Mouse (Mus musculus): ENCODE results near the gene Med20. TPM values are rescaled to one million over a fixed set of nuclear protein-coding genes. Genes with fewer than 3 reads are reported as not detected.

Med20 gene
- polyA plus RNA-seq, 1 experiment from 2014 or later = 41.2 TPM

Other genes with a start within 250 kb of the Med20 start
- 85.2 and 86.5 TPM in 2 replicates for gene Mrps10, start 242.7 kb upstream of the Med20 start, polyA plus RNA-seq (2016; fragmentation: Nextera tagmentation; extraction: Ambion mirVana)
- gene Guca1b, start 226.2 kb upstream of the Med20 start, polyA plus RNA-seq (2016; fragmentation: Nextera tagmentation; extraction: Ambion mirVana) = 0.97 and 1.0 TPM in 2 replicates
- 1.8 and 2.1 TPM in 2 replicates for gene Guca1a, start 211.0 kb upstream of the Med20 start, polyA plus RNA-seq (2016; fragmentation: Nextera tagmentation; extraction: Ambion mirVana)
- 0.24 and 0.54 TPM in 2 replicates for gene AI661453, start 175.0 kb upstream of the Med20 start, polyA plus RNA-seq (2016; fragmentation: Nextera tagmentation; extraction: Ambion mirVana)
- 0.67 TPM in 1 of 2 replicates, not detected in the other for gene 1700001C19Rik, start 174.2 kb upstream of the Med20 start, polyA plus RNA-seq (2016; fragmentation: Nextera tagmentation; extraction: Ambion mirVana)
- 32.5 and 36.0 TPM in 2 replicates for gene Taf8, start 109.3 kb upstream of the Med20 start, polyA plus RNA-seq (2016; fragmentation: Nextera tagmentation; extraction: Ambion mirVana)
- 289 and 330 TPM in 2 replicates for gene Ccnd3, start 106.5 kb upstream of the Med20 start, polyA plus RNA-seq (2016; fragmentation: Nextera tagmentation; extraction: Ambion mirVana)
- gene Bysl, start 90 bp upstream of the Med20 start, polyA plus RNA-seq (2016; fragmentation: Nextera tagmentation; extraction: Ambion mirVana) = 39.0 and 40.6 TPM in 2 replicates
- 1.9 and 2.1 TPM in 2 replicates for gene Gm20517, start within 50 bp of the Med20 start, polyA plus RNA-seq (2016; fragmentation: Nextera tagmentation; extraction: Ambion mirVana)
- gene Usp49, start 19.1 kb downstream of the Med20 start, polyA plus RNA-seq (2016; fragmentation: Nextera tagmentation; extraction: Ambion mirVana) = 6.7 and 8.4 TPM in 2 replicates
- 369 and 408 TPM in 2 replicates for gene Tomm6, start 76.8 kb downstream of the Med20 start, polyA plus RNA-seq (2016; fragmentation: Nextera tagmentation; extraction: Ambion mirVana)
- gene Frs3, start 77.4 kb downstream of the Med20 start, polyA plus RNA-seq (2016; fragmentation: Nextera tagmentation; extraction: Ambion mirVana) = 9.5 and 12.7 TPM in 2 replicates
- 0.27 and 0.86 TPM in 2 replicates for gene Gm21981, start 82.9 kb downstream of the Med20 start, polyA plus RNA-seq (2016; fragmentation: Nextera tagmentation; extraction: Ambion mirVana)
- gene Prickle4, start 83.2 kb downstream of the Med20 start, polyA plus RNA-seq (2016; fragmentation: Nextera tagmentation; extraction: Ambion mirVana) = 0.34 and 0.66 TPM in 2 replicates
- 0.15 TPM in 1 of 2 replicates, not detected in the other for gene Pgc, start 115.3 kb downstream of the Med20 start, polyA plus RNA-seq (2016; fragmentation: Nextera tagmentation; extraction: Ambion mirVana)
- gene Tfeb, start 125.4 kb downstream of the Med20 start, polyA plus RNA-seq (2016; fragmentation: Nextera tagmentation; extraction: Ambion mirVana) = 2.2 and 3.7 TPM in 2 replicates
- 19.9 and 30.6 TPM in 2 replicates for gene Mdfi, start 223.1 kb downstream of the Med20 start, polyA plus RNA-seq (2016; fragmentation: Nextera tagmentation; extraction: Ambion mirVana)

Data from hindbrain, embryonic 10.5 days (tissue).